Mouse (Mus musculus) left cerebral cortex, postnatal 10 days (tissue): ENCODE measurements around the gene Fbxw7. TPM values are rescaled to one million over a fixed set of nuclear protein-coding genes. Genes with fewer than 3 reads are reported as not detected.

Experiments
- DNase-seq, 2 experiments: peaks; one replicate each; pipeline ENCODE4 v3.0.0; 2021 to 2022; ENCODE audit warnings: low spot score in 2 of 2, mixed read lengths in 1 of 2; ENCODE audit errors: extremely low spot score in 1 of 2
- intact Hi-C: fragments of 180-260 bp; cut with DNase I; formaldehyde crosslinking; loops from one replicate; pipeline ENCODE4 v1.15.1; 2025
- total RNA-seq, 2 experiments: library from RNA; stranded (reverse); gene quantifications; 2 replicates each; pipeline ENCODE4 v1.2.3; 2021

The Fbxw7 gene
- total RNA-seq, 2 experiments from 2014 or later: 207 to 220 TPM

DNA sequence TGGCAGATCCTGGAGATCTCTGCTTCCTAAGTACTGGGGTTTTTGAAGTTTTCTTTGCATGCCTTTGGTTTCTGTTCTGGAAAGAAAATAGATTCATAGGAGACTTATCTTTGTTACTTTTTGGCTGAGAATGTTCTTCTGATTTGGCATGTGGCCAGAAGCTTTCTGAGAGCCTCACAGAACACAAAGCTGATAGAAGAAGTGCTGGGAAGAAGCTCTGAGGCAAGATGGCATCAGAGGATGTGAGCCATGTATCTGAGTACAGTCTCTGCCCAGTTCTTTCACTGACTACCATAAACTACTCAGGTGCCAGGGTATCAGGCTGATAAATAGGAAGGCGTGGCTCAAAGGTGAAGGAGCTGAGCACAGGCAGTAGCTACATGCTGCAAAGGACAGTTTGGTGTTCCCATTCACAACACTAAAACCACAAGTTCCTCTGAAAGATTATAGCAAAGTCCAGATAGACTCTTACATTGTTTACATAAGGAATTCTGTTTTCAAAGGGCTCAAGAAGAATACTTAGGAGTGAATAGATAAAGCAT lies 52.4 kb downstream of the Fbxw7 start:
- DNase-seq: peak in 1 of 2 experiments; percentile 27
- intact Hi-C loops: no loop called here

GRCm38 (mm10) chr3:84867991-84868390 lies 52.9 kb downstream of the Fbxw7 start:
- no peak for DNase-seq
- intact Hi-C loops: no loop called here

DNA sequence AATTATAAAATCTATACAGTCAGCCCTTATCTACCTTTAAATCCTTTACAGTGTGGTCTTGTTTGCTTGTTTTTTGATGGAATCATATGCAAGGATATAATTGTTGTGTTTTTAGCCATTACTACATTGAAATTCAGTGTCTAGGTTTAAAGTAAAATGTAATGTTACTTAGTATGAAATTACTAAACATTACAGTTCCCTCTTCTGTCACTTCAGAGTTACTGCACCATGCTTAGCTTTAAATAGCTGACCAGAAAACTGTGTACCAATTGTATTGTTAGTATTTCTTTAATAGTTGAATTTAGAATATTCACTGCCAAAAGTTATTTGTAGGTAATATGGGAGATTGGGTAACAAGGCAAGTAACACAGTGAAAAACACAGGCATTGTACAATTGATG lies 55.1 kb downstream of the Fbxw7 start:
- intact Hi-C loops: no loop called here
- DNase-seq: no peak

- intact Hi-C loops: no loop called here
- no peak for DNase-seq
These were observed 60.2 kb downstream of the Fbxw7 start for GRCm38 (mm10) chr3:84875306-84875705.

- no peak for DNase-seq
- intact Hi-C loops: no loop called here
These were observed 61.1 kb downstream of the Fbxw7 start for GRCm38 (mm10) chr3:84876211-84876610.

- intact Hi-C loops: no loop called here
These were observed 68.9 kb downstream of the Fbxw7 start for GRCm38 (mm10) chr3:84883817-84884483.

GRCm38 (mm10) chr3:84889648-84890047 lies 74.6 kb downstream of the Fbxw7 start:
- DNase-seq: no peak
- intact Hi-C loops: no loop called here

More at GRCm38 (mm10) chr3:84883817-84884483, 68.9 kb downstream of the Fbxw7 start:
- DNase-seq: peak in 1 of 2 experiments; percentile 25

GRCm38 (mm10) chr3:84890983-84891382 lies 75.9 kb downstream of the Fbxw7 start:
- intact Hi-C loops: no loop called here
- DNase-seq: no peak

- intact Hi-C loops: no loop called here
These were observed 82.9 kb downstream of the Fbxw7 start for GRCm38 (mm10) chr3:84897952-84898351.

GRCm38 (mm10) chr3:84906528-84906927 lies 91.5 kb downstream of the Fbxw7 start:
- peak; percentile 16 to 28 for DNase-seq
- intact Hi-C loops: no loop called here

More at GRCm38 (mm10) chr3:84897952-84898351, 82.9 kb downstream of the Fbxw7 start:
- DNase-seq: no peak

- no peak for DNase-seq
- intact Hi-C loops: no loop called here
These were observed 99.2 kb downstream of the Fbxw7 start for GRCm38 (mm10) chr3:84914284-84914683.

GRCm38 (mm10) chr3:84917903-84918679 lies 103.0 kb downstream of the Fbxw7 start:
- DNase-seq: no peak
- intact Hi-C loops: no loop called here

GRCm38 (mm10) chr3:84921704-84922420 lies 106.8 kb downstream of the Fbxw7 start:
- DNase-seq: peak in 1 of 2 experiments; percentile 49
- intact Hi-C loops: loop anchor here (5.0 kb wide), 1 partner anchor 1210 kb away; no protein-coding TSS in a partner anchor

DNA sequence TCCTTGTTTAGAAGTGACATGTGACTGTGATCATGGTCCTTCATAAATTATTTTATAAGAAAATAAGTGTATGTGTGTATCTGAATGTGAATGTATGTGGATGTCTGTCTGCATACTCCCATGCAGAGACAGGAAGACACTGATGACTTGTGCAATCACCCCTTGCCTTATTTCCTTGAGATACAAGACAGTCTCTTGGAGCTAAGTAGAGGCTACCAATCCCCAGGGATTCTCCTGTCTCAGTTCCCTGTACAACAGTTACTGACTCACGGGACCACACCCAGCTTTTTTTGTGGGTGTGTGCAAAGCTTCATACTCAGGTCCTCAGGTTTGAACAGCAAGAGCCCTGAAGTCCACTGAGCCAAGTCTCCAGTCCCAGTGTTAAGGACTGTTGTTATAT lies 108.2 kb downstream of the Fbxw7 start:
- intact Hi-C loops: loop anchor here (5.0 kb wide), 1 partner anchor 1209 kb away; no protein-coding TSS in a partner anchor
- no peak for DNase-seq

DNA sequence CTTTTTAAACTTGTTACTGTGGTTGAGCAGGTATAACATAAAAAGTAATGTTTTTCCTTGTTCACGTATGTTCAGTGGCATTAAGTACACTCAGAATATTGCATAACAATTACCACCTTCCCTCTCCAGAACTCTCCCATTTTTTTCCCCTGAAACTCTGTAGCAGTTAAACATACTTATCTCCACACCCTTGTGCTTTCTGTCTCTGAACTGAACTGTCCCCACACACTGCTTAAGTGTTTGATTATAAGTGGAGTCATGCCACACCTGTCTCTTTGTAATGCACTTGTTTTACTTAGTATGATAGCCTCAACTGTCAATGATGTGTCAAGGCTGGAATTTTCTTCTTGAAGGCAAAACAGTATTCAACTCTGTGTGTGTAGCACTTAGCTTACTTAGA lies 108.6 kb downstream of the Fbxw7 start:
- no peak for DNase-seq
- intact Hi-C loops: loop anchor here (5.0 kb wide), 1 partner anchor 1209 kb away; no protein-coding TSS in a partner anchor

DNA sequence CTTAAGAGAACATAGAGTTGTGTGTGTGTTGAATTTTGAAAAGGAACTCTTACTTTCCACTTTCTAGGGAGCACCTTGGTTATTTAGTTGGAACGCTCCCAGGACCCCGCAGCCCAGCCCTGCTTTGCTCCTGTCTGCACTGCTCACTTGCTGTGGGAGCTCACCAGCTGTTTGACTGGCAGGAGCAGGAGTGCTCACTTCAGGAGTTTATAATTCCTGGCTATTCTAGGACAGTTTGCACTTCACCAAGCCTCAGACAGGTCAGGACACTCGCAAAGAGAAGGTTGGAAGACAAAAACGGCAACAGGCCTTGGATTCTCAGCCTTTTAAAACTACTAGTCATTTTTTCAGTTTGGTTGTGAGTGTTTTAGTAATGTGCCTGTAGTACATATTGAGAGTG lies 110.2 kb downstream of the Fbxw7 start:
- intact Hi-C loops: no loop called here
- no peak for DNase-seq

DNA sequence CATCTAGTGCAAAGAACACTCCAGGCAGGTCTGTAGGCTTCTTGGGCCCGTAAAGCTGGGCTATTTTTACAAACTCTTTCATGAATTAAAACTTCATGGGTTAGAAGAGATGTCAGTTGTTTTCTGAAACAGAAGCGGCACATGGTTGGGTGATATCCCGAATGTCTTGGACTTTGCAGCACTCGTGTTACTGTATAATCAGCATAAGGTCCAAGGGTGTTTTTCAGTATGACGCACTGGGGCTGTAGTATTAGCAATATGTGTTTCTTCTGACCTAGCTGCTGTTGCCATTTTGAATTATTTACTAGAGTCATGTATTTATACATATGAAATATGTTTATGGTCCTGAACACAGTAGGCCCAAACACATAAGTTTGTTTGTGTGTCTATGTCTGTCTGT lies 111.1 kb downstream of the Fbxw7 start:
- no peak for DNase-seq
- intact Hi-C loops: no loop called here

DNA sequence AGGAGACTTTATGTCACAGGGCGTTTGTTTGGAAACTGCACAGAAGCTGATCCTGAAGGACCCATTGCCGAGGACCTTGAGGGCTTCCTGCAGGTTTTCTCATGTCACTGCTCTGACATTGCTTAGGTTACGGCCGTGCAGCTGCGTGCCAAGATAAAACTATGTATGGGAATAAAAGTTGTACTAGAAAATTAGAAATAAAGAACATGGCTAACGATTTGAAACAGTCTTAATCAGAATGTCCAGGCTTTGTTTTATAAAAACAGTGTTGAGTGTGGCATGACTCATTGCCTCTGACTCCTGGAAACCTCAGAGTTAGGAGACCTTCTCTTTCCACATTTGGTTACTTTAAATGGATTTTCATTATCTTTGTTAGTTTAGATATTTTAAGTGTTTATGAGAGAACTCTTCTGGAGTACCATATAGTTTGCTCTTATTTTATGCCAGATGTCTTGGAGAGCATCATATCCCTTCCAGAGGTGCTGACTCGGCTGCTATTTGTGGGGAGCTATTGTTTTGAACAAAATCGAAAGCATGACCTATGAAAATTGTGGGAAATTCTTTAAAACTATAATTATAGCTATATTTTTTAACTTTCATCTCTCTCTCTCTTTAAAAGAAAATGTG lies 112.2 kb downstream of the Fbxw7 start:
- no peak for DNase-seq
- intact Hi-C loops: no loop called here

- no peak for DNase-seq
- intact Hi-C loops: no loop called here
These were observed 112.8 kb downstream of the Fbxw7 start for GRCm38 (mm10) chr3:84927901-84928300.
